8 mouse cellular contexts compared by ENCODE assay signal in the genomic region with DNA sequence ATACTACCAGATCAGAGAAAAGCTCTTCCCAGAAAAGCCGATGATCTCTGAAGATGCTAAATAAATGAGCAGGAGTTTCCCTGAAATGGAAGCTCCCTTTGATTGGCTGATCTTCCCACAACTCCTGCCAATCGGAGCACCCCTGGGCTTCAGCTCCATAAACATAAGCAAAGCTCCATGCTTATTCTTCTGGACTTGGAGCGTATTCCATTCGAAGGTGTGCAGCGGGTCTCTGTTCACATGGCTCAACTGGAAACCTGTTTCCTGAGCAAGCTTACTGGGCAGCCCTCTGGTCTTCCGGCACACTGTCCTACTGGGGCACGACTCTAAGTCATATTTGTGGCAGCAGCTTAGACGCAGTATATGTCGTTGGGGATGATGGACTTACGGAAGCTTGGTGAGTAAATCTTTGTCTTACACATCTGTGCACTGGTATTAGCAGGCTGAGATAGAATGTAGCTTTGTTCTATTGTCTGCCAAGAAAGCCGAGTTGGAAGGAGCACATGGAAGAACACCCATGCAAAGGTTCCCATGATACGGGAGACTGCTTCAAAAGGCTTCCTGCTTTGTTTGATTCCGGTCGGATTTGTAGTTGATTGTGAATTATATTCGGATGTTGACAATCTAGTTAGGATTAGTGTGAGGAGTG.
A peak's percentile ranks its signal among the peaks of the same experiment; 100 is the strongest.
DNase-seq lines count a peak whose midpoint lies in the region; ATAC-seq and TF ChIP-seq lines count a peak whose summit lies in the region.

No protein-coding gene starts in this region.

- TF ChIP-seq CTCF in thymus, adult 2 months (IDR thresholded peaks at IDR 0.05; ENCODE audit: borderline replicate concordance, control insufficient read depth, extremely low read depth, insufficient read depth, low read length, poor library complexity): no peak

- H3K9ac ChIP-seq in hindbrain, embryonic 15.5 days: peak overlapping the region; percentile 55
- H3K9ac ChIP-seq in midbrain, embryonic 14.5 days (replicated peaks; ENCODE audit: low read length): peak overlapping the region; percentile 59

- no peak for TF ChIP-seq POLR2A in thymus, adult 2 months (IDR thresholded peaks at IDR 0.05; ENCODE audit: control insufficient read depth, extremely low read depth, insufficient read depth, low read length, poor library complexity)

- WGBS in hindbrain, embryonic 15.5 days: 31% methylated on average over 15 of the region's 15 CpGs
- WGBS in midbrain, embryonic 14.5 days: 10% methylated on average over 15 of the region's 15 CpGs
- 97% methylated on average over 15 of the region's 15 CpGs for WGBS in thymus, adult 2 months

- H3K9me3 ChIP-seq in hindbrain, embryonic 15.5 days: no peaks in the 10 kb centered on the region
- H3K9me3 ChIP-seq in midbrain, embryonic 14.5 days (ENCODE audit: control insufficient read depth, low read length): no peaks in the 10 kb centered on the region

- H3K36me3 ChIP-seq in hindbrain, embryonic 15.5 days: no peaks in the 10 kb centered on the region
- H3K36me3 ChIP-seq in midbrain, embryonic 14.5 days (ENCODE audit: control insufficient read depth, insufficient read depth, low read length): no peaks in the 10 kb centered on the region
- H3K36me3 ChIP-seq in thymus, adult 2 months (ENCODE audit: control insufficient read depth, insufficient read depth, low read length): no peaks in the 10 kb centered on the region

- peak; percentile 85 for ATAC-seq in hindbrain, embryonic 15.5 days (ENCODE audit: low FRiP score, low read depth)
- peak; percentile 87 for ATAC-seq in midbrain, embryonic 14.5 days (ENCODE audit: low FRiP score, low TSS enrichment)
- ATAC-seq in inflammation-experienced regulatory T-cells, adult 6 months: no peak

- DNase-seq in brain, adult 2 months (ENCODE audit: low read depth, low spot score): peak; percentile 97
- peak; percentile 60 to 79 for DNase-seq in cerebellum, postnatal 36 days
- DNase-seq in midbrain, embryonic 14.5 days: peak; percentile 87
- DNase-seq in heart, postnatal 25 days (ENCODE audit: low spot score): no peak
- DNase-seq in thymus, adult 2 months: no peak
- no peak for DNase-seq in kidney, postnatal 36 days

- peak overlapping the region; percentile 85 for H3K27ac ChIP-seq in hindbrain, embryonic 15.5 days (replicated peaks)
- peak overlapping the region; percentile 85 for H3K27ac ChIP-seq in midbrain, embryonic 14.5 days (replicated peaks; ENCODE audit: low read depth, low read length)
- H3K27ac ChIP-seq in thymus, adult 2 months (ENCODE audit: control insufficient read depth, insufficient read depth, low read length): no peak overlapping the region

- peak overlapping the region; percentile 56 for H3K4me3 ChIP-seq in hindbrain, embryonic 15.5 days
- H3K4me3 ChIP-seq in midbrain, embryonic 14.5 days (replicated peaks; ENCODE audit: low read depth, low read length): peak overlapping the region; percentile 49
- H3K4me3 ChIP-seq in thymus, adult 2 months (ENCODE audit: control insufficient read depth, insufficient read depth, low read length): no peak overlapping the region

- intact Hi-C loops in heart, postnatal 25 days (cut with DNase I): no loop called here

- H3K27me3 ChIP-seq in hindbrain, embryonic 15.5 days: no peaks in the 10 kb centered on the region
- H3K27me3 ChIP-seq in midbrain, embryonic 14.5 days (ENCODE audit: control insufficient read depth, insufficient read depth, low read length): no peaks in the 10 kb centered on the region
- no peaks in the 10 kb centered on the region for H3K27me3 ChIP-seq in thymus, adult 2 months (ENCODE audit: control insufficient read depth, insufficient read depth, low read length)

- peak overlapping the region; percentile 60 for H3K4me2 ChIP-seq in hindbrain, embryonic 15.5 days
- peak overlapping the region; percentile 70 for H3K4me2 ChIP-seq in midbrain, embryonic 14.5 days (ENCODE audit: low read length)

- peaks cover 26% of the 10 kb centered on the region for H3K4me1 ChIP-seq in hindbrain, embryonic 15.5 days (replicated peaks)
- peaks cover 32% of the 10 kb centered on the region for H3K4me1 ChIP-seq in midbrain, embryonic 14.5 days (ENCODE audit: control insufficient read depth, insufficient read depth, low read length)
- no peaks in the 10 kb centered on the region for H3K4me1 ChIP-seq in thymus, adult 2 months (replicated peaks; ENCODE audit: control insufficient read depth, insufficient read depth, low read length)

Comparison
In these comparisons a context has a peak if more than half of its experiments do, and no peak if none do; other contexts are left out.
1. DNase-seq: peak in brain, adult 2 months (single experiment), cerebellum, postnatal 36 days (2 of 2) and midbrain, embryonic 14.5 days (single experiment); none in heart, postnatal 25 days (single experiment), thymus, adult 2 months (single experiment) and kidney, postnatal 36 days (0 of 2).